Mouse (Mus musculus): Measurements from ENCODE around the gene Cdk8. TPM values are rescaled to one million over a fixed set of nuclear protein-coding genes. Genes with fewer than 3 reads are reported as not detected.
A peak's percentile ranks its signal among the peaks of the same experiment; 100 is the strongest.

Cdk8 gene
- polyA plus RNA-seq, 1 experiment from 2014 or later, result 26.1 TPM

DNA sequence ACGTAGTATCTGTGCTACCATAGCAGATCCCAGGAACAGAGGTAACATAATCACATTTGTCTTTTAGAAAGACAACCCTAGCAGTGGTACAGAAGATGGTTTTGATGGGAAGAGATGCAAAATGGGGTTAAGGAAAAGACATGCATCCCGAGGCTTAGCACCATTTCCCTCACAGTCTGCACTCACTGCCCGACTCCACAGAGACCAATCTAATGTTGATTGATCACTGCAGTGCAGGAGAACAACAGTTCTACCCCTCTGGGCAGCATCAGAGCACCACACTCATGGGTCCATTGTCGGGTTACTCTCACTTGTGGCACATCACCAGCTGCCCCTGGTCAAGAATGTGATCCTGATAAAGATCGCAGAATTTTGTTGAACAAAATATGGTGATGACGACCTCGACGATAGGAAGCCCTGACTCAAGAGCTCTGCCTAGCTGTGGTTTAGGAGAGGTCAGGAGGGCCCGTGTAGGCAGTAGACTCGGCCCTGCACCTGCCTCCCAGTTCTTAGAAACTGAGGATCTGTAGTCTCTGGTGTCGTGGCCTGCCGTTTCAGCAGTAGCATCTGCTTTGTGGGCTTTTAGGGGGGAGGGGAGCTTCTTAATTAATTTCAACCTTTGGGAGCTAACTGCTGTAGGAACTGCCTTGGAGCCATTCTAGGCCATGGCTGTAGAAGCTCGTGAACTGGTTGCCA lies 51.0 kb downstream of the Cdk8 start:
- peaks cover 16% of the 10 kb centered on the region; the same call in 1 of the 2 replicates for H3K36me3 ChIP-seq (ENCODE audit: control insufficient read depth, insufficient read depth, low read length)
- 0 out of 2 replicates have a peak, but pooled peaks have one; percentile 51 for ATAC-seq (ENCODE audit: low read depth)
- H3K4me1 ChIP-seq (ENCODE audit: control insufficient read depth, insufficient read depth, low read length), result 0 out of 2 replicates have a peak, but pooled peaks cover 3% of the 10 kb centered on the region
- no peaks in the 10 kb centered on the region for H3K27me3 ChIP-seq (ENCODE audit: control insufficient read depth, insufficient read depth, low read length)
- H3K4me2 ChIP-seq (ENCODE audit: low read depth, low read length), result no peak overlapping the region
- H3K9me3 ChIP-seq (ENCODE audit: control insufficient read depth, low read length), result no peaks in the 10 kb centered on the region
- no peak overlapping the region for H3K27ac ChIP-seq (ENCODE audit: low read depth, low read length)
- no peak overlapping the region for H3K9ac ChIP-seq (replicated peaks; ENCODE audit: low read depth, low read length)
- H3K4me3 ChIP-seq (ENCODE audit: low read depth, low read length), result no peak overlapping the region
- WGBS, result 63% methylated on average over 13 of the region's 13 CpGs

- Histone ChIP-seq H3K9me3 (ENCODE audit: control insufficient read depth, low read length) (no peaks in the 10 kb centered on the region), H3K27ac (ENCODE audit: low read depth, low read length) (no peak overlapping the region), H3K4me3 (ENCODE audit: low read depth, low read length) (no peak overlapping the region), H3K4me2 (ENCODE audit: low read depth, low read length) (no peak overlapping the region), H3K36me3 (ENCODE audit: control insufficient read depth, insufficient read depth, low read length) (peaks cover 20% of the 10 kb centered on the region; the same call in 1 of the 2 replicates), H3K9ac (replicated peaks; ENCODE audit: low read depth, low read length) (no peak overlapping the region), H3K27me3 (ENCODE audit: control insufficient read depth, insufficient read depth, low read length) (no peaks in the 10 kb centered on the region), H3K4me1 (ENCODE audit: control insufficient read depth, insufficient read depth, low read length) (0 out of 2 replicates have a peak, but pooled peaks cover 3% of the 10 kb centered on the region)
- 92% methylated on average over 6 of the region's 6 CpGs for WGBS
- ATAC-seq (ENCODE audit: low read depth), result no peak
These were observed 52.9 kb downstream of the Cdk8 start for GRCm38 (mm10) chr5:146283899-146284298.

DNA sequence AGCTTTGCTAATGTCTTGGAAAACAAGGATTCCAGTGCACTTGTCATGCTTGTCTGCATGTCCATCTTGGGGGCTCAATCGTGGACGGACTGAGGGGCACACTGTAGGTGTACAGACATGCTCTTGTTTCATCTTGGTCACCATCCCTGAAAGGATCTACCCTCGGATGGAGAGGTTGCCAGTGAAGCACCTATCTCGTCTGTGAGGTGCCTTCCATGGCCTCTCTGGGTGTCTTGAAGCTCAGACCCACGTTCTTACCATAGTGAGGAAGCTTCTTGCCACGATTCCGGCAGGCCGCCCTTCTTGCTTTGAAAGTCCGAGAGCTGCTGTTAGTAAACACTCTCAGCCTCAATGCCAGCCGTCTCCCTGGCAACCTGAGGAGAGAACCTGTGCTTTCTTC lies 56.4 kb downstream of the Cdk8 start:
- Histone ChIP-seq H3K9ac (replicated peaks; ENCODE audit: low read depth, low read length) (no peak overlapping the region), H3K27ac (ENCODE audit: low read depth, low read length) (no peak overlapping the region), H3K4me3 (ENCODE audit: low read depth, low read length) (no peak overlapping the region), H3K4me2 (ENCODE audit: low read depth, low read length) (no peak overlapping the region), H3K36me3 (ENCODE audit: control insufficient read depth, insufficient read depth, low read length) (peaks cover 21% of the 10 kb centered on the region; the same call in 1 of the 2 replicates), H3K4me1 (ENCODE audit: control insufficient read depth, insufficient read depth, low read length) (no peaks in the 10 kb centered on the region), H3K27me3 (ENCODE audit: control insufficient read depth, insufficient read depth, low read length) (no peaks in the 10 kb centered on the region), H3K9me3 (ENCODE audit: control insufficient read depth, low read length) (no peaks in the 10 kb centered on the region)
- no peak for ATAC-seq (ENCODE audit: low read depth)
- 85% methylated on average over 10 of the region's 10 CpGs for WGBS

- no peak for ATAC-seq (ENCODE audit: low read depth)
- Histone ChIP-seq H3K36me3 (ENCODE audit: control insufficient read depth, insufficient read depth, low read length) (peaks cover 23% of the 10 kb centered on the region; the same call in 1 of the 2 replicates), H3K4me1 (ENCODE audit: control insufficient read depth, insufficient read depth, low read length) (no peaks in the 10 kb centered on the region), H3K27ac (ENCODE audit: low read depth, low read length) (no peak overlapping the region), H3K9ac (replicated peaks; ENCODE audit: low read depth, low read length) (no peak overlapping the region), H3K9me3 (ENCODE audit: control insufficient read depth, low read length) (no peaks in the 10 kb centered on the region), H3K4me3 (ENCODE audit: low read depth, low read length) (no peak overlapping the region), H3K27me3 (ENCODE audit: control insufficient read depth, insufficient read depth, low read length) (no peaks in the 10 kb centered on the region), H3K4me2 (ENCODE audit: low read depth, low read length) (no peak overlapping the region)
- 84% methylated on average over 13 of the region's 13 CpGs for WGBS
These were observed 57.0 kb downstream of the Cdk8 start for GRCm38 (mm10) chr5:146288048-146288501.

DNA sequence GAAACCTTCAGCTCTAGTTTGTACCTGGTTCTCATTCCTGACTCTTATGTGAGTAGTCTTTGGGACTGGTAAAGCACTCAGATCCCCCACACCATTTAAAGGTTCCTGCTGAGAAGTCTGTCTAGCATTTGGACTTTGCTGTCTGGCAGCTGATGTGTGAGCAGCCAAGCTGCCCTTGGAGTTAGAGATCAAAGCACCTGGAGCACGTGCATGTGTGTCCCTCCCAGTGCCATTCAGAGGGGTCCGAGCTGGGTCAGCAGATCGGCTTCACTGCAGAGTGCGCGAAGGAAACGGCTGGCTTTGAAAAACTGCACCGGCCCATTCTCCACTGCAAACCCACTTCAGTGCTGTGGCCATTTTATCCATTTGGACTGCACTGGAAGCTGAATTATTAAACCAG lies 58.9 kb downstream of the Cdk8 start:
- Histone ChIP-seq H3K9ac (replicated peaks; ENCODE audit: low read depth, low read length) (no peak overlapping the region), H3K4me2 (ENCODE audit: low read depth, low read length) (no peak overlapping the region), H3K4me1 (ENCODE audit: control insufficient read depth, insufficient read depth, low read length) (no peaks in the 10 kb centered on the region), H3K4me3 (ENCODE audit: low read depth, low read length) (no peak overlapping the region), H3K9me3 (ENCODE audit: control insufficient read depth, low read length) (no peaks in the 10 kb centered on the region), H3K36me3 (ENCODE audit: control insufficient read depth, insufficient read depth, low read length) (peaks cover 20% of the 10 kb centered on the region; the same call in 1 of the 2 replicates), H3K27ac (ENCODE audit: low read depth, low read length) (no peak overlapping the region), H3K27me3 (ENCODE audit: control insufficient read depth, insufficient read depth, low read length) (no peaks in the 10 kb centered on the region)
- 92% methylated on average over 7 of the region's 7 CpGs for WGBS
- no peak for ATAC-seq (ENCODE audit: low read depth)

GRCm38 (mm10) chr5:146290446-146290845 lies 59.4 kb downstream of the Cdk8 start:
- Histone ChIP-seq H3K4me2 (ENCODE audit: low read depth, low read length) (no peak overlapping the region), H3K4me1 (ENCODE audit: control insufficient read depth, insufficient read depth, low read length) (no peaks in the 10 kb centered on the region), H3K27me3 (ENCODE audit: control insufficient read depth, insufficient read depth, low read length) (no peaks in the 10 kb centered on the region), H3K4me3 (ENCODE audit: low read depth, low read length) (no peak overlapping the region), H3K9me3 (ENCODE audit: control insufficient read depth, low read length) (no peaks in the 10 kb centered on the region), H3K36me3 (ENCODE audit: control insufficient read depth, insufficient read depth, low read length) (peaks cover 20% of the 10 kb centered on the region; the same call in 1 of the 2 replicates), H3K9ac (replicated peaks; ENCODE audit: low read depth, low read length) (no peak overlapping the region), H3K27ac (ENCODE audit: low read depth, low read length) (no peak overlapping the region)
- ATAC-seq (ENCODE audit: low read depth), result no peak
- 88% methylated on average over 5 of the region's 5 CpGs for WGBS

DNA sequence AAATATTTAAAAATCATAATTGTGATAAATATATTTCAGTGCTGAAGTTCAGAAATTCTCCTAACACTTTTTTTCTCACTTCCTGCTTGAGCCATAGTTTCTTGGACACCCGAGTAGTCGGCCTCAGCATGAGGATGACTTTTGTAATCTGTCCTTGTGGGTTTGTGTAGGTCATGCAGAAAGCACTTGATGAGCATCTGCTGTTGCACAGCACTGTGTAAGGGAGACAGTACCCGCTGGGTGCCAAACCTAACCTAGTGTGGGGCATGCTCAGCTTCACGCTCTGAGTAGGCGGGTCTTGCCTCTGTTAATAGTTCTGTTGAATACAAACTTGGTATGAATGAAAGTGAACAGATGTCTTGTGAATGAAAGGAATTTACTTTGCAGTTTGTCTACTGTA lies 60.5 kb downstream of the Cdk8 start:
- Histone ChIP-seq H3K27ac (ENCODE audit: low read depth, low read length) (no peak overlapping the region), H3K36me3 (ENCODE audit: control insufficient read depth, insufficient read depth, low read length) (peaks cover 19% of the 10 kb centered on the region), H3K4me3 (ENCODE audit: low read depth, low read length) (no peak overlapping the region), H3K4me1 (ENCODE audit: control insufficient read depth, insufficient read depth, low read length) (no peaks in the 10 kb centered on the region), H3K4me2 (ENCODE audit: low read depth, low read length) (no peak overlapping the region), H3K9me3 (ENCODE audit: control insufficient read depth, low read length) (no peaks in the 10 kb centered on the region), H3K9ac (replicated peaks; ENCODE audit: low read depth, low read length) (no peak overlapping the region), H3K27me3 (ENCODE audit: control insufficient read depth, insufficient read depth, low read length) (no peaks in the 10 kb centered on the region)
- 75% methylated on average over 5 of the region's 5 CpGs for WGBS
- no peak for ATAC-seq (ENCODE audit: low read depth)

- Histone ChIP-seq H3K4me2 (ENCODE audit: low read depth, low read length) (no peak overlapping the region), H3K9ac (replicated peaks; ENCODE audit: low read depth, low read length) (no peak overlapping the region), H3K36me3 (ENCODE audit: control insufficient read depth, insufficient read depth, low read length) (peaks cover 23% of the 10 kb centered on the region), H3K27me3 (ENCODE audit: control insufficient read depth, insufficient read depth, low read length) (no peaks in the 10 kb centered on the region), H3K4me3 (ENCODE audit: low read depth, low read length) (no peak overlapping the region), H3K4me1 (ENCODE audit: control insufficient read depth, insufficient read depth, low read length) (no peaks in the 10 kb centered on the region), H3K9me3 (ENCODE audit: control insufficient read depth, low read length) (no peaks in the 10 kb centered on the region), H3K27ac (ENCODE audit: low read depth, low read length) (no peak overlapping the region)
- no peak for ATAC-seq (ENCODE audit: low read depth)
- WGBS, result 88% methylated on average over 5 of the region's 5 CpGs
These were observed 62.1 kb downstream of the Cdk8 start for GRCm38 (mm10) chr5:146292896-146293680.

All from neural tube, embryonic 14.5 days (tissue).